Mouse (Mus musculus) embryonic facial prominence, embryonic 14.5 days (tissue): Measurements from ENCODE around the gene Gnaq. TPM values are rescaled to one million over a fixed set of nuclear protein-coding genes. Genes with fewer than 3 reads are reported as not detected.
A peak's percentile ranks its signal among the peaks of the same experiment; 100 is the strongest.

Experiments used
- ATAC-seq: fragments of 200-750 bp; cut with Nextera tagmentation; 2 replicates; pipeline ENCODE4 v1.8.0; 2017; ENCODE audit warnings: low read depth, moderate number of reproducible peaks, moderate TSS enrichment
- DNase-seq: peaks from one replicate; pipeline ENCODE4 v3.0.0-alpha.2; 2015; ENCODE audit warnings: low spot score
- H3K27ac ChIP-seq: fragments of 300-500 bp; sonication (generic); replicated peaks from 2 replicates; pipeline ENCODE4 v1.5.1; 2014; ENCODE audit warnings: low read depth, mild to moderate bottlenecking, low read length, moderate library complexity
- H3K27me3 ChIP-seq: fragments of 300-500 bp; sonication (generic); replicated peaks from 2 replicates; pipeline ENCODE4 v1.6.1; 2014; ENCODE audit warnings: low read length; ENCODE audit not compliant: control insufficient read depth, insufficient read depth
- H3K36me3 ChIP-seq: fragments of 300-500 bp; sonication (generic); 2 replicates; pipeline ENCODE4 v1.6.1; 2014; ENCODE audit warnings: low read length, mixed read lengths; ENCODE audit not compliant: control insufficient read depth, insufficient read depth
- H3K4me1 ChIP-seq: fragments of 300-500 bp; sonication (generic); 2 replicates; pipeline ENCODE4 v1.6.1; 2014; ENCODE audit warnings: antibody characterized with exemption, low read length; ENCODE audit not compliant: control insufficient read depth, insufficient read depth
- H3K4me2 ChIP-seq: fragments of 300-500 bp; sonication (generic); 2 replicates; pipeline ENCODE4 v1.6.1; 2014; ENCODE audit warnings: low read depth, mild to moderate bottlenecking, low read length, moderate library complexity, mixed read lengths
- H3K4me3 ChIP-seq: fragments of 300-500 bp; sonication (generic); 2 replicates; pipeline ENCODE4 v1.5.1; 2014; ENCODE audit warnings: low read depth, mild to moderate bottlenecking, low read length
- H3K9ac ChIP-seq: fragments of 300-500 bp; sonication (generic); 2 replicates; pipeline ENCODE4 v1.6.1; 2014; ENCODE audit warnings: low read depth, mild to moderate bottlenecking, low read length, moderate library complexity, mixed read lengths
- H3K9me3 ChIP-seq: fragments of 300-500 bp; sonication (generic); 2 replicates; pipeline ENCODE4 v1.6.1; 2016; ENCODE audit warnings: low read length; ENCODE audit not compliant: control insufficient read depth
- WGBS: fragments of 180-500 bp; shearing (Covaris S2); extraction: QIAGEN DNeasy Blood & Tissue Kit; methylation state at CpG from one replicate; pipeline ENCODE4 v1.1.7; 2014; 5-methylcytosine and 5-hydroxymethylcytosine counted together
- polyA plus RNA-seq: library from polyadenylated mRNA; unstranded; fragments of >200 nt; fragmentation: Nextera tagmentation; extraction: Ambion mirVana; gene quantifications from 2 replicates; pipeline ENCODE4 v1.2.1, GENCODE M21; 2014

The Gnaq gene
- polyA plus RNA-seq, 1 experiment from 2014 or later: 18.3 TPM

- H3K36me3 ChIP-seq: no peaks in the 10 kb centered on the region
- H3K9ac ChIP-seq: peak overlapping the region; percentile 98
- DNase-seq (peak; percentile 76), ATAC-seq (peak; percentile 71)
- under 1% methylated on average over 16 of the region's 139 CpGs for WGBS
- peak overlapping the region; percentile 97 for H3K27ac ChIP-seq
- H3K4me2 ChIP-seq: peak overlapping the region; percentile 76
- peak overlapping the region; percentile 91 for H3K4me3 ChIP-seq
- no peaks in the 10 kb centered on the region for H3K9me3 ChIP-seq
- H3K27me3 ChIP-seq: no peaks in the 10 kb centered on the region
- peaks cover 27% of the 10 kb centered on the region for H3K4me1 ChIP-seq
These were observed 462 bp downstream of the Gnaq start for GRCm38 (mm10) chr19:16132865-16133720.

GRCm38 (mm10) chr19:16133721-16134570 lies 1.3 kb downstream of the Gnaq start:
- WGBS: 6% methylated on average over 25 of the region's 25 CpGs
- Histone ChIP-seq H3K27ac (peak overlapping the region; percentile 97), H3K9me3 (no peaks in the 10 kb centered on the region), H3K4me2 (peak overlapping the region; percentile 76), H3K9ac (peak overlapping the region; percentile 98), H3K27me3 (no peaks in the 10 kb centered on the region), H3K4me3 (peak overlapping the region; percentile 91), H3K36me3 (no peaks in the 10 kb centered on the region), H3K4me1 (peaks cover 33% of the 10 kb centered on the region)
- ATAC-seq (peak; percentile 2; the same call in 1 of the 2 replicates), DNase-seq (peak; percentile 31)

GRCm38 (mm10) chr19:16138064-16138580 lies 5.5 kb downstream of the Gnaq start:
- WGBS: 68% methylated on average over 5 of the region's 5 CpGs
- Histone ChIP-seq H3K9ac (no peak overlapping the region), H3K27ac (no peak overlapping the region), H3K36me3 (0 out of 2 replicates have a peak, but pooled peaks cover 3% of the 10 kb centered on the region), H3K4me1 (peaks cover 45% of the 10 kb centered on the region), H3K9me3 (no peaks in the 10 kb centered on the region), H3K4me3 (no peak overlapping the region), H3K27me3 (no peaks in the 10 kb centered on the region), H3K4me2 (no peak overlapping the region)
- no peak for DNase-seq
- no peak for ATAC-seq

GRCm38 (mm10) chr19:16140710-16141109 lies 8.1 kb downstream of the Gnaq start:
- Histone ChIP-seq H3K9ac (no peak overlapping the region), H3K4me1 (peaks cover 36% of the 10 kb centered on the region), H3K36me3 (0 out of 2 replicates have a peak, but pooled peaks cover 7% of the 10 kb centered on the region), H3K4me2 (no peak overlapping the region), H3K9me3 (no peaks in the 10 kb centered on the region), H3K4me3 (no peak overlapping the region), H3K27me3 (no peaks in the 10 kb centered on the region), H3K27ac (no peak overlapping the region)
- DNase-seq (no peak), ATAC-seq (no peak)
- 65% methylated on average over 4 of the region's 4 CpGs for WGBS

GRCm38 (mm10) chr19:16141857-16142256 lies 9.2 kb downstream of the Gnaq start:
- H3K4me2 ChIP-seq: no peak overlapping the region
- H3K9me3 ChIP-seq: no peaks in the 10 kb centered on the region
- H3K4me1 ChIP-seq: peaks cover 35% of the 10 kb centered on the region
- ATAC-seq (no peak), DNase-seq (no peak)
- 77% methylated on average over 4 of the region's 4 CpGs for WGBS
- H3K27me3 ChIP-seq: no peaks in the 10 kb centered on the region
- H3K27ac ChIP-seq: no peak overlapping the region
- 0 out of 2 replicates have a peak, but pooled peaks cover 7% of the 10 kb centered on the region for H3K36me3 ChIP-seq
- no peak overlapping the region for H3K9ac ChIP-seq
- no peak overlapping the region for H3K4me3 ChIP-seq

- H3K9ac ChIP-seq: no peak overlapping the region
- 0 out of 2 replicates have a peak, but pooled peaks cover 7% of the 10 kb centered on the region for H3K36me3 ChIP-seq
- no peak overlapping the region for H3K4me3 ChIP-seq
- no peak overlapping the region for H3K27ac ChIP-seq
- WGBS: 87% methylated on average over 10 of the region's 10 CpGs
- H3K27me3 ChIP-seq: no peaks in the 10 kb centered on the region
- no peaks in the 10 kb centered on the region for H3K9me3 ChIP-seq
- peaks cover 38% of the 10 kb centered on the region for H3K4me1 ChIP-seq
- H3K4me2 ChIP-seq: no peak overlapping the region
- ATAC-seq (no peak), DNase-seq (no peak)
These were observed 10.4 kb downstream of the Gnaq start for GRCm38 (mm10) chr19:16142990-16143389.

- Histone ChIP-seq H3K4me2 (no peak overlapping the region), H3K9me3 (no peaks in the 10 kb centered on the region), H3K9ac (no peak overlapping the region), H3K4me3 (no peak overlapping the region), H3K4me1 (peaks cover 12% of the 10 kb centered on the region; the same call in 1 of the 2 replicates), H3K27me3 (no peaks in the 10 kb centered on the region), H3K36me3 (0 out of 2 replicates have a peak, but pooled peaks cover 7% of the 10 kb centered on the region), H3K27ac (no peak overlapping the region)
- 51% methylated on average over 6 of the region's 6 CpGs for WGBS
- DNase-seq (peak; percentile 67), ATAC-seq (0 out of 2 replicates have a peak, but pooled peaks have one; percentile 26)
These were observed 14.8 kb downstream of the Gnaq start for GRCm38 (mm10) chr19:16147446-16147845.

- Histone ChIP-seq H3K4me1 (peaks cover 12% of the 10 kb centered on the region; the same call in 1 of the 2 replicates), H3K27me3 (no peaks in the 10 kb centered on the region), H3K4me2 (no peak overlapping the region), H3K9ac (no peak overlapping the region), H3K36me3 (no peaks in the 10 kb centered on the region), H3K4me3 (no peak overlapping the region), H3K27ac (no peak overlapping the region), H3K9me3 (no peaks in the 10 kb centered on the region)
- ATAC-seq: no peak
- WGBS: 90% methylated on average over 1 of the region's 1 CpGs
- DNase-seq: no peak
These were observed 16.5 kb downstream of the Gnaq start for GRCm38 (mm10) chr19:16149094-16149493.
